Mouse (Mus musculus) testis, adult 2 months (tissue): ENCODE measurements around the gene Gm20517. TPM values are rescaled to one million over a fixed set of nuclear protein-coding genes. Genes with fewer than 3 reads are reported as not detected.

Experiments
- H3K27ac ChIP-seq: fragments of 200-500 bp; 2 replicates; pipeline ENCODE4 v1.5.1; 2012; ENCODE audit warnings: low read depth, low read length; ENCODE audit not compliant: control insufficient read depth, insufficient read depth
- H3K27me3 ChIP-seq: fragments of 200-500 bp; 2 replicates; pipeline ENCODE4 v1.6.1; 2012; ENCODE audit warnings: mild to moderate bottlenecking, low read length, moderate library complexity; ENCODE audit not compliant: control insufficient read depth, insufficient read depth
- H3K36me3 ChIP-seq: fragments of 200-500 bp; 2 replicates; pipeline ENCODE4 v1.6.1; 2012; ENCODE audit warnings: mild to moderate bottlenecking, low read length; ENCODE audit not compliant: control insufficient read depth, insufficient read depth
- H3K4me1 ChIP-seq: fragments of 200-500 bp; 2 replicates; pipeline ENCODE4 v1.6.1; 2012; ENCODE audit warnings: low read length; ENCODE audit not compliant: control insufficient read depth, insufficient read depth
- H3K4me3 ChIP-seq: fragments of 200-500 bp; 2 replicates; pipeline ENCODE4 v1.5.1; 2012; ENCODE audit warnings: low read depth, mild to moderate bottlenecking, low read length, moderate library complexity, mixed read lengths; ENCODE audit not compliant: control insufficient read depth
- CTCF ChIP-seq: fragments of 200-500 bp; IDR thresholded peaks from 2 replicates; pipeline ENCODE4 v1.5.1; 2012; ENCODE audit warnings: low read depth, mild to moderate bottlenecking, inconsistent platforms, low read length, moderate library complexity; ENCODE audit not compliant: control insufficient read depth, insufficient read depth, insufficient replicate concordance
- POLR2A ChIP-seq: fragments of 200-500 bp; IDR thresholded peaks from 2 replicates; pipeline ENCODE4 v1.6.1; 2012; ENCODE audit warnings: low read depth, mild to moderate bottlenecking, inconsistent platforms, low read length, moderate library complexity; ENCODE audit not compliant: control insufficient read depth
- polyA plus RNA-seq: library from polyadenylated mRNA; depleted of rRNA; stranded (reverse); fragments of >200 nt; gene quantifications from 2 replicates; pipeline ENCODE4 v1.2.3, GENCODE M21; 2012

Gm20517 gene
- polyA plus RNA-seq, 1 experiment = 20.6 TPM

GRCm38 (mm10) chr17:47571621-47572020 is 39.8 kb upstream of the Gm20517 start:
- no peaks in the 10 kb centered on the region for H3K36me3 ChIP-seq
- TF ChIP-seq POLR2A (no peak), CTCF (no peak)
- no peaks in the 10 kb centered on the region for H3K4me1 ChIP-seq
- no peak overlapping the region for H3K27ac ChIP-seq
- no peak overlapping the region for H3K4me3 ChIP-seq
- H3K27me3 ChIP-seq = no peaks in the 10 kb centered on the region

DNA sequence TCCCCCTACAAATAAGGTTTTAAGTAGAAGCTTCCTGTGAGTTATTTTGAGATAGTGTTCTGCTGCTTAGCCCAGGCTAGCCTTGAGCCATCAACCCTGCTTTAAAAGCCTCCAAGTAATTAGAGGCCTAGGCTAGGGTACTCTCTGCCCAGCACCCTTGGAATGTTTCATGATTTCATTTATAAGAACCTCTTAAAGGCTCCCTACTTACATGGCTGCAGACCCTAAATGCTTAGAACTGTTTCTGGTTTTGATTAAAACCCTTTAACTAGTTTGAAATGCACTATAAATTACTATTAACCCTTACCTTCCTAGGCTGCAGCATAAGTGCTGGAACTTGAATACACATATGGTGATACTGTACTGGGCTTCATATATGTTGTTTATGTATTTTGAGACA is 39.0 kb upstream of the Gm20517 start:
- no peaks in the 10 kb centered on the region for H3K36me3 ChIP-seq
- H3K27ac ChIP-seq = no peak overlapping the region
- no peaks in the 10 kb centered on the region for H3K4me1 ChIP-seq
- H3K4me3 ChIP-seq = no peak overlapping the region
- H3K27me3 ChIP-seq = no peaks in the 10 kb centered on the region
- TF ChIP-seq CTCF (no peak), POLR2A (no peak)

- Histone ChIP-seq H3K36me3 (no peaks in the 10 kb centered on the region), H3K27ac (no peak overlapping the region), H3K4me1 (no peaks in the 10 kb centered on the region), H3K27me3 (no peaks in the 10 kb centered on the region), H3K4me3 (no peak overlapping the region)
- TF ChIP-seq CTCF (no peak), POLR2A (no peak)
Observed at GRCm38 (mm10) chr17:47574028-47574427, 37.4 kb upstream of the Gm20517 start.

DNA sequence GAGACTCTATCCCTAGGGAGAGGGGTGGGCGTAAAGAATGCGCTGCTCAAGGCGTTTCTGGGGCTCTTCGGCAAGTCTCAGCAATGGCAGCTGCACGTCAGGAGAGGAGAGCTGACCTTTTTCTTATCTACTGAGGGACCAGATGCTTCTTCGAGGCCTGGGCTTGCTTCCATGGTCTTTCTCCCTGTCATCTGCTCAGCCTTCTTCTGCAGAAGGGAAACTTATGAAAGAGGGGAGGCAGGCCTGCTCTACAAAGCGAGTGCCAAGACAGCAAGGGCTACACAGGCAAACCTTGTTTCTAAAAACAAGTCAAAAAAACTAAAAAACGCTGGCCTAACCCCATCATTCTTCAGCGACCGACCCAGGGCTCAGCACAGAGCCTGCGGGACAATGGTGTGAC is 36.6 kb upstream of the Gm20517 start:
- Histone ChIP-seq H3K27ac (0 out of 2 replicates have a peak overlapping the region, but pooled peaks have one; percentile 6), H3K4me3 (no peak overlapping the region), H3K27me3 (no peaks in the 10 kb centered on the region), H3K36me3 (no peaks in the 10 kb centered on the region), H3K4me1 (no peaks in the 10 kb centered on the region)
- TF ChIP-seq POLR2A (no peak), CTCF (no peak)

DNA sequence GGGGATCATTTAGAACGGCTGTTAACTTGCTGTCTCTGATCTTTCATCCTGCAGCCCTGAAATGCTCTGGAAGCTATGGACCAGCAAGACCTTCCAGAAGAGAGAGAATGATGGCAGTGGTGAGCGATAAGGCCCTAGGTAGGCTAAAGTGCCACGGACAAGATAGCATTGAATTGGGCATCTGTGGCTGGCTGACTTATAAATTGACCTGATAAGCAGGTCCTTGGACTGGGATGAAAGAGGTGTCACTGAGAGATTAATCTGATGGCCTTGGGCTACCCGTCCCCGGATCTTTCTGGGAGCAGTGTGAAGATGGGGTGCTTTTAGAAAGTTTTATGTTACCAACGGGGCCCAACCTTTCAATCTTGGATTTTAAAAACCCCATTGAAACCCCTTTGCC is 32.7 kb upstream of the Gm20517 start:
- Histone ChIP-seq H3K4me3 (no peak overlapping the region), H3K27me3 (no peaks in the 10 kb centered on the region), H3K4me1 (no peaks in the 10 kb centered on the region), H3K36me3 (no peaks in the 10 kb centered on the region), H3K27ac (no peak overlapping the region)
- TF ChIP-seq POLR2A (no peak), CTCF (no peak)

- no peaks in the 10 kb centered on the region for H3K36me3 ChIP-seq
- no peak overlapping the region for H3K27ac ChIP-seq
- H3K4me1 ChIP-seq = no peaks in the 10 kb centered on the region
- no peak for TF ChIP-seq POLR2A
- no peak for TF ChIP-seq CTCF
- no peaks in the 10 kb centered on the region for H3K27me3 ChIP-seq
- no peak overlapping the region for H3K4me3 ChIP-seq
Observed at GRCm38 (mm10) chr17:47580962-47581361, 30.4 kb upstream of the Gm20517 start.

- Histone ChIP-seq H3K27me3 (no peaks in the 10 kb centered on the region), H3K36me3 (no peaks in the 10 kb centered on the region), H3K4me3 (no peak overlapping the region), H3K27ac (no peak overlapping the region), H3K4me1 (peaks cover 4% of the 10 kb centered on the region; the same call in 1 of the 2 replicates)
- no peak for TF ChIP-seq POLR2A
- TF ChIP-seq CTCF = no peak
Observed at GRCm38 (mm10) chr17:47588517-47588916, 22.9 kb upstream of the Gm20517 start.

- Histone ChIP-seq H3K36me3 (no peaks in the 10 kb centered on the region), H3K27me3 (no peaks in the 10 kb centered on the region), H3K27ac (no peak overlapping the region), H3K4me3 (peak overlapping the region; percentile 82), H3K4me1 (peaks cover 23% of the 10 kb centered on the region)
- TF ChIP-seq POLR2A (no peak), CTCF (no peak)
Observed at GRCm38 (mm10) chr17:47591073-47591472, 20.3 kb upstream of the Gm20517 start.
